ENCODE assay signal across 8 mouse cellular contexts in genomic region chr15:83149196-83150072, GRCm38 (mm10). TPM values are rescaled to one million over a fixed set of nuclear protein-coding genes. Genes with fewer than 3 reads are reported as not detected.
DNase-seq lines count a peak whose midpoint lies in the region; ATAC-seq and TF ChIP-seq lines count a peak whose summit lies in the region.

TSS of gene Poldip3 (minus strand) at chr15:83149384.

- peak within 1 kb of the TSS; percentile 99 for H3K27ac ChIP-seq in forebrain, postnatal 0 days (ENCODE audit: low read depth, low read length)
- H3K27ac ChIP-seq in lung, embryonic 15.5 days, result peak within 1 kb of the TSS; percentile 99

- DNase-seq in G1E (ENCODE audit: low spot score), result peak; percentile 83
- peak; percentile 97 to 99 for DNase-seq in cerebellum, adult 18-20 months
- DNase-seq in forebrain, postnatal 0 days, result peak; percentile 99
- DNase-seq in heart, postnatal 4 days, result peak; percentile 99
- DNase-seq in layer of hippocampus, adult 8-10 months (ENCODE audit: low spot score in 2 of 2), result peak; percentile 97 to 99
- peak; percentile 95 for DNase-seq in ovary, adult 18-20 months (ENCODE audit: low spot score)
- peak; percentile 99 for DNase-seq in thymus, postnatal 0 days (ENCODE audit: low spot score)

- H3K4me2 ChIP-seq in forebrain, postnatal 0 days (ENCODE audit: low read depth), result peak within 1 kb of the TSS; percentile 73
- peak within 1 kb of the TSS; percentile 84 for H3K4me2 ChIP-seq in lung, embryonic 15.5 days

- ATAC-seq in G1E (ENCODE audit: extremely low read depth, insufficient number of reproducible peaks, low FRiP score, poor library complexity, severe bottlenecking), result peak; percentile 91
- ATAC-seq in forebrain, postnatal 0 days, result peak; percentile 94
- peak; percentile 92 for ATAC-seq in lung, embryonic 15.5 days (ENCODE audit: borderline replicate concordance, extremely low read depth, low FRiP score, low TSS enrichment)

- peaks cover 64% of the 10 kb centered on the region for H3K36me3 ChIP-seq in G1E (replicated peaks)
- peaks cover 8% of the 10 kb centered on the region; the same call in 1 of the 2 replicates for H3K36me3 ChIP-seq in forebrain, postnatal 0 days (ENCODE audit: insufficient read depth)
- peaks cover 28% of the 10 kb centered on the region for H3K36me3 ChIP-seq in lung, embryonic 15.5 days

- under 1% methylated on average over 56 of the region's 56 CpGs for WGBS in forebrain, postnatal 0 days
- WGBS in lung, embryonic 15.5 days, result under 1% methylated on average over 56 of the region's 56 CpGs

- H3K4me1 ChIP-seq in G1E (ENCODE audit: insufficient read depth, low read depth, low read length), result peaks cover 51% of the 10 kb centered on the region
- H3K4me1 ChIP-seq in forebrain, postnatal 0 days (ENCODE audit: insufficient read depth), result peaks cover 7% of the 10 kb centered on the region; the same call in 1 of the 2 replicates
- H3K4me1 ChIP-seq in lung, embryonic 15.5 days, result peaks cover 12% of the 10 kb centered on the region

- H3K27me3 ChIP-seq in G1E (ENCODE audit: insufficient read depth, low read length), result no peaks in the 10 kb centered on the region
- H3K27me3 ChIP-seq in forebrain, postnatal 0 days (ENCODE audit: insufficient read depth, low read length), result no peaks in the 10 kb centered on the region
- H3K27me3 ChIP-seq in lung, embryonic 15.5 days, result no peaks in the 10 kb centered on the region

- no peak for TF ChIP-seq CTCF in G1E (IDR thresholded peaks at IDR 0.05; ENCODE audit: low read depth, low read length)
- no peak for TF ChIP-seq CTCF in forebrain, postnatal 0 days (IDR thresholded peaks at IDR 0.05; ENCODE audit: low read depth)

- H3K9me3 ChIP-seq in G1E (replicated peaks), result no peaks in the 10 kb centered on the region
- no peaks in the 10 kb centered on the region for H3K9me3 ChIP-seq in forebrain, postnatal 0 days (ENCODE audit: low read length)
- no peaks in the 10 kb centered on the region for H3K9me3 ChIP-seq in lung, embryonic 15.5 days

- peak within 1 kb of the TSS; percentile 82 for H3K4me3 ChIP-seq in G1E (ENCODE audit: low read depth, low read length)
- peak within 1 kb of the TSS; percentile 95 for H3K4me3 ChIP-seq in forebrain, postnatal 0 days (ENCODE audit: low read depth, low read length)
- H3K4me3 ChIP-seq in lung, embryonic 15.5 days, result peak within 1 kb of the TSS; percentile 98

- peak within 1 kb of the TSS; percentile 94 for H3K9ac ChIP-seq in forebrain, postnatal 0 days
- peak within 1 kb of the TSS; percentile 100 for H3K9ac ChIP-seq in lung, embryonic 15.5 days

RNA-seq across cellular contexts. Expression of gene Poldip3, which starts in this region (rescaled TPM):
- total RNA-seq in G1E (2014; fragmentation: Nextera tagmentation), result 99.3 and 108 TPM in 2 replicates
- total RNA-seq in G1E (2017), result 109 and 120 TPM in 2 replicates
- polyA plus RNA-seq in G1E (2012), result 237 and 272 TPM in 2 replicates
- 86.6 and 100 TPM in 2 replicates for total RNA-seq in forebrain, postnatal 0 days (2014; rRNA removed)
- polyA plus RNA-seq in forebrain, postnatal 0 days (2015; fragmentation: Nextera tagmentation; extraction: Ambion mirVana), result 95.9 and 103 TPM in 2 replicates
- 10 to 100 TPM; 52.6 to 58.4 TPM for total RNA-seq in heart, postnatal 4 days (2021)
- total RNA-seq in layer of hippocampus, adult 8-10 months (2022), result 10 to 100 TPM; 84.5 to 94.7 (median 92.1) TPM
- 139 and 140 TPM in 2 replicates for polyA plus RNA-seq in lung, embryonic 15.5 days (2015; fragmentation: Nextera tagmentation; extraction: Ambion mirVana)
- polyA plus RNA-seq in thymus, postnatal 0 days (2015; fragmentation: Nextera tagmentation; extraction: Ambion mirVana), result 131 and 134 TPM in 2 replicates

Comparison
In these comparisons a context has a peak if more than half of its experiments do, and no peak if none do; other contexts are left out.
1. Peak in every context shown above with its lines: DNase-seq, ATAC-seq, H3K4me3 ChIP-seq and H3K27ac ChIP-seq.